Mouse (Mus musculus) left cerebral cortex, postnatal 14 days (tissue): ENCODE results near the gene Sycn. TPM values are rescaled to one million over a fixed set of nuclear protein-coding genes. Genes with fewer than 3 reads are reported as not detected.
"Not testable (repeated sequence)": the region's sequence is repeated elsewhere in the genome, so short reads cannot be mapped to it uniquely, and the experiment has no call there.

ENCODE experiments used
- DNase-seq, 2 experiments: peaks; one replicate each; pipeline ENCODE4 v3.0.0; 2021 to 2022; ENCODE audit warnings: low spot score in 2 of 2, mixed read lengths in 1 of 2
- intact Hi-C: fragments of 180-260 bp; cut with DNase I; formaldehyde crosslinking; loops from one replicate; pipeline ENCODE4 v1.15.1; 2025
- long read RNA-seq, 2 experiments: library from polyadenylated mRNA; stranded (forward); transcript quantifications; one replicate each; pipeline ENCODE4 v2.0.0; 2021
- total RNA-seq, 2 experiments: library from RNA; stranded (reverse); gene quantifications; 2 replicates each; pipeline ENCODE4 v1.2.3; 2021

Gene Sycn
- not detected for total RNA-seq
- long read RNA-seq, experiment 1, result 0 reads
- long read RNA-seq, experiment 2, result 0 reads

GRCm38 (mm10) chr7:28540526-28540925 lies at the start of gene Sycn:
Gene Sycn, plus strand, starts transcription at chr7:28540885.
- intact Hi-C loops, result no loop called here
- DNase-seq, result no peak

GRCm38 (mm10) chr7:28490903-28491302 lies 49.8 kb upstream of the Sycn start:
- intact Hi-C loops, result no loop called here
- DNase-seq, result no peak

GRCm38 (mm10) chr7:28492310-28492709 lies 48.4 kb upstream of the Sycn start:
- DNase-seq, result no peak
- intact Hi-C loops, result no loop called here

GRCm38 (mm10) chr7:28495426-28495825 lies 45.3 kb upstream of the Sycn start:
- intact Hi-C loops, result no loop called here
- DNase-seq, result no peak

GRCm38 (mm10) chr7:28505585-28505984 lies 35.1 kb upstream of the Sycn start:
- intact Hi-C loops, result no loop called here
- no peak for DNase-seq

- intact Hi-C loops, DNase-seq: not testable (repeated sequence)
Observed at GRCm38 (mm10) chr7:28509121-28509520, 31.6 kb upstream of the Sycn start.

GRCm38 (mm10) chr7:28510405-28510974 lies 30.2 kb upstream of the Sycn start, which contains the start of gene Ifnl2:
Gene Ifnl2, minus strand, starts transcription at chr7:28510455.
- intact Hi-C loops, DNase-seq: not testable (repeated sequence)

GRCm38 (mm10) chr7:28511441-28511840 lies 29.2 kb upstream of the Sycn start:
- DNase-seq, result no peak
- intact Hi-C loops, result no loop called here

GRCm38 (mm10) chr7:28522536-28522935 lies 18.1 kb upstream of the Sycn start, which contains the start of gene Ifnl3:
Gene Ifnl3, plus strand, starts transcription at chr7:28522836.
- intact Hi-C loops, DNase-seq: not testable (repeated sequence)

- intact Hi-C loops, result loop anchor here (5.0 kb wide), 1 partner anchor 81 kb away; no protein-coding TSS in a partner anchor
- DNase-seq, result peak; percentile 33 to 61
Observed at GRCm38 (mm10) chr7:28527922-28528719, 12.6 kb upstream of the Sycn start.

GRCm38 (mm10) chr7:28532005-28532404 lies 8.7 kb upstream of the Sycn start:
- intact Hi-C loops, result no loop called here
- no peak for DNase-seq

- DNase-seq, intact Hi-C loops: not testable (repeated sequence)
Observed at GRCm38 (mm10) chr7:28538886-28539285, 1.8 kb upstream of the Sycn start.

- intact Hi-C loops, result no loop called here
- no peak for DNase-seq
Observed at GRCm38 (mm10) chr7:28544051-28544601, 3.4 kb downstream of the Sycn start.

- intact Hi-C loops, result no loop called here
Observed at GRCm38 (mm10) chr7:28545048-28545890, 4.6 kb downstream of the Sycn start.

GRCm38 (mm10) chr7:28545891-28546210 lies 5.2 kb downstream of the Sycn start:
- DNase-seq, result no peak
- intact Hi-C loops, result no loop called here

More at GRCm38 (mm10) chr7:28545048-28545890, 4.6 kb downstream of the Sycn start:
- DNase-seq, result no peak

GRCm38 (mm10) chr7:28546649-28547048 lies 6.0 kb downstream of the Sycn start:
- intact Hi-C loops, result no loop called here
- DNase-seq, result no peak

- intact Hi-C loops, result no loop called here
- no peak for DNase-seq
Observed at GRCm38 (mm10) chr7:28547154-28547553, 6.5 kb downstream of the Sycn start, which contains the start of gene Nccrp1. Gene Nccrp1, minus strand, starts transcription at chr7:28547254.

GRCm38 (mm10) chr7:28547628-28548027 lies 6.9 kb downstream of the Sycn start:
- DNase-seq, result no peak
- intact Hi-C loops, result no loop called here

GRCm38 (mm10) chr7:28553076-28553475 lies 12.4 kb downstream of the Sycn start:
- DNase-seq, result no peak
- intact Hi-C loops, result no loop called here
